Mouse (Mus musculus): ENCODE measurements at regions not wholly inside any gene's neighbourhood (a gene's known extent, or its start where the extent isn't known, plus 50 kb on each side); places are given as distances from the start of the nearest gene placed in this dataset.

DNA sequence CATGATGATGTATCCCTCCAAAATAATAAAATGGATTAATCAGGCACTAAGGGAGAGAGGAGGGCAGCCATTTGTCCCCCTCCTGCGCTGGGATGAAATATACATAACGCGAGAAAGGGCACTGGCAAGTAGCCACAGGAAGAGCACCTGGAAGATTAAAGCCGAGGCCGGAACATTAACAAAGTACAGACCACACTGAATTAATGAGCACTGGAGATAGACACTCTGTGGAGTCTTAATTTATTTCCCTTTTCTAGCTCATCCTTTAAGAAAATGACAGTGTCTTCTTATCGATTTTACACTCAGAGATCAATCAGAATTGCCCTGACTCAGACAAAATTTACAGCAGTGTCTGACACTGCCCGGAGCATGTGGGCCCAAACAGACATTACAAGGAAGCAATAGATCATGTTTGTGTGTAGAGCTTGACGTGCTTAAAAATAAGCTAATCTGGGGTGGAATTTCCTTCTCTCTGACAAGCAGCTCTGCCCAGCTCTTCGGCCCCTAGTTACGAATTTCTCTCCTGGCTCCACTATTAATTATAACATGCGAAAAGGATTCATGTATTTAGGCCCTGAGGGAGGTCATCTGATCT, 143.0 kb upstream of the Sp8 start:
- Histone ChIP-seq H3K4me2 (replicated peaks) (no peak overlapping the region), H3K9ac (no peak overlapping the region), H3K27ac (no peak overlapping the region), H3K4me1 (no peaks in the 10 kb centered on the region), H3K4me3 (no peak overlapping the region), H3K9me3 (no peaks in the 10 kb centered on the region), H3K36me3 (no peaks in the 10 kb centered on the region), H3K27me3 (no peaks in the 10 kb centered on the region)
- no peak for ATAC-seq (ENCODE audit: low FRiP score, low read depth)
- 30% methylated on average over 11 of the region's 11 CpGs for WGBS

DNA sequence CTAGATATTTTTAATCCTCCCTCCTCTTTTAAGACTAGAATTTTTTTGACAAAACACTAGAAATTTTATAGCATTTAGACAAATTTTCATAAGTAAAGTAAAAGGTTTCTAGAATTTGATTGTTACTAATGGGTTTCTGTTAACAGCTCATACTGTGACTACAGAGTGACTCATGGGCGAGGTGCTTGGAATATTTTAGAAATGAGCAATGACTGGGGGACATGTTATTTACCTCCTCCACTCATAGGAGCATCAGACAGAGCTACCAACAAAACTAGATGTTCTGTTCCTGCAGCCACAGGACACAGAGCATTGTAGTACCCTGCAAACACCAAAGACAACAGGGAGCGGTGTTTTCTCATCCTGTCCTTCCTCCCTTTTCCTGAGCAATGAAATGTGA, 144.3 kb upstream of the Sp8 start:
- no peak for ATAC-seq (ENCODE audit: low FRiP score, low read depth)
- no peaks in the 10 kb centered on the region for H3K9me3 ChIP-seq
- H3K36me3 ChIP-seq = no peaks in the 10 kb centered on the region
- no peak overlapping the region for H3K4me3 ChIP-seq
- H3K27me3 ChIP-seq = no peaks in the 10 kb centered on the region
- no peak overlapping the region for H3K27ac ChIP-seq
- no peaks in the 10 kb centered on the region for H3K4me1 ChIP-seq
- H3K4me2 ChIP-seq (replicated peaks) = no peak overlapping the region
- 78% methylated on average over 2 of the region's 2 CpGs for WGBS
- no peak overlapping the region for H3K9ac ChIP-seq

DNA sequence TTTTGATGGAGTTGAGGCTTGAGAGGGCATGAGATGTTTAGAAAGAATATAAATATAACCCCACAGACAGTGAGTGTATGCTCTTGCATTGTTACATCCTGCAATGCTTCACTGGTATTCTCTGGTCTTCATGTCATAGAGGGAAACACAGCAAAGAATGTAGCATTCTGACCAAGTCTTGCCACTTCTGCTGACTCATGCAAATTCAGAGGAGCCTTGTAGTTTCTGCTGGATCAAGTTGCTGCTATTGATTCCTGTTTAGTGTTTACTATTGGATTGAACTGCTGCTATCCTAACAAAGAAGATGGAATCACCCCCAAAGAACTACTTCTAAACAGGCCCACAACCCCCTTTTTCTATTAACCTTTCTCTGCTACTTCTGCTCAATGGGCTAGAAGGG, 148.0 kb upstream of the Sp8 start:
- no peak overlapping the region for H3K4me2 ChIP-seq (replicated peaks)
- no peaks in the 10 kb centered on the region for H3K27me3 ChIP-seq
- no peaks in the 10 kb centered on the region for H3K9me3 ChIP-seq

DNA sequence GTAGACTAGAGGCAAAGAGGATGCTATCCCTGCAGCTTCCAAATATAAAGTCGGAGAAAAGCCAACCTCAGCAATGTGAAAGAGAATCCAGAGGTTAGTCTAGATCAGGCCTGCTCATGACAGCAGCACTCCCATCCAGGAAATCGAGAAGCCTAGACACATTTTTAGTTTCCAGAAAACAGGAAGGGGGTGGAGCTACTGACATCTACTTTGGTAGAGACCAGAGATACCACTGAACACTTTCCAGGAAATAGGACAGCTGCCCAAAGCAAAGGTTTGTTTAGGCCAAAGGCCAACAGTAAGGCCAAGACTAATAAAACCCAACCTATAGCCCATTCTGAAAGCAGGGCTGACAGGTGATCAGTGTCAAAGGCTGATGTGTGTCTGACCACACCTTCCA, 151.4 kb upstream of the Sp8 start:
- Histone ChIP-seq H3K4me1 (no peaks in the 10 kb centered on the region), H3K9me3 (no peaks in the 10 kb centered on the region), H3K27ac (no peak overlapping the region), H3K27me3 (no peaks in the 10 kb centered on the region), H3K4me3 (no peak overlapping the region), H3K4me2 (replicated peaks) (no peak overlapping the region), H3K9ac (no peak overlapping the region), H3K36me3 (no peaks in the 10 kb centered on the region)
- ATAC-seq (ENCODE audit: low FRiP score, low read depth) = no peak
- WGBS = 80% methylated on average over 2 of the region's 2 CpGs

More for the DNA sequence above, 148.0 kb upstream of the Sp8 start:
- Histone ChIP-seq H3K4me1 (no peaks in the 10 kb centered on the region), H3K4me3 (no peak overlapping the region), H3K36me3 (no peaks in the 10 kb centered on the region), H3K9ac (no peak overlapping the region), H3K27ac (no peak overlapping the region)
- ATAC-seq (ENCODE audit: low FRiP score, low read depth) = no peak

DNA sequence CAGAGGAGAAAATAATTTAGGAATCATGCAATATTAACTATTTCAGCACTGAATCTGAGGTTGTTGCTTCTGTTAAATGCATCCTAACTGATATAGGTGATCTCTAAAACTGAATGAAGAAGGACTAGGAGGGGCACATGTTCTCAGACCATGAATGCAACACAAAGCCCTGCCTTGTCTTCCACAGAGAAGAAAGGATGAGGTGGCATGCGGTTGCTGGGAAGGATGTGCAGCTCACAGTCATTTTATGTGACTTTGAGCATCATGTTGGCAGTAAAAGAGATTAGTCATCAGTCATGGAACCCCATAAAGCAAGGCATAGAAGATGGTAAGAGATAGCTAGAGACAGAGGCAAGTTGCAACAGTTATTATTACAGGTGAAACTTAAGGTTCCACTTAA, 163.2 kb upstream of the Sp8 start:
- Histone ChIP-seq H3K27ac (no peak overlapping the region), H3K36me3 (no peaks in the 10 kb centered on the region), H3K4me2 (replicated peaks) (no peak overlapping the region), H3K9me3 (no peaks in the 10 kb centered on the region), H3K4me3 (no peak overlapping the region), H3K27me3 (no peaks in the 10 kb centered on the region), H3K4me1 (no peaks in the 10 kb centered on the region), H3K9ac (no peak overlapping the region)
- WGBS = 94% methylated on average over 1 of the region's 1 CpGs
- ATAC-seq (ENCODE audit: low FRiP score, low read depth) = no peak

DNA sequence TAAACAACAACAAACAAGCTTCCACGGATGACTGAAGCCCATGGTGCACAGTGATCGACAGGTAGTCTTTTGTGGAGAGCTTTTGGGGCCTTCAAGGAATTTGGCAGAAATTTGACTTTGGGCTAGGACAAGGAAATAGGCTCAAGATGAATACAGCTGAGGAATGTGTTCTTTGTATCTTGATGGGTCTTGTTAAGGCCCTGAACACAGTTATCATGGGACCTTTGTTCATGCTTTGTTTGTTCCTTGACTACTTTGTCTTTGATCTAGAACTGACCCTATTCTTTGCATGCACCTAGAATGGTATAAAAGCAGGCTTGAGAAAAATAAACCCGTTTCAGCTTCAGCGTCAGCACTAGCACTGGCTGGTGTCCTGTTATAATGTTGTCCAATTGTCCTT, 168.1 kb upstream of the Sp8 start:
- H3K9ac ChIP-seq = no peak overlapping the region
- no peaks in the 10 kb centered on the region for H3K27me3 ChIP-seq
- ATAC-seq (ENCODE audit: low FRiP score, low read depth) = no peak
- H3K36me3 ChIP-seq = no peaks in the 10 kb centered on the region
- H3K4me1 ChIP-seq = no peaks in the 10 kb centered on the region
- no peak overlapping the region for H3K4me2 ChIP-seq (replicated peaks)
- no peak overlapping the region for H3K27ac ChIP-seq
- 90% methylated on average over 4 of the region's 4 CpGs for WGBS
- no peak overlapping the region for H3K4me3 ChIP-seq
- no peaks in the 10 kb centered on the region for H3K9me3 ChIP-seq

DNA sequence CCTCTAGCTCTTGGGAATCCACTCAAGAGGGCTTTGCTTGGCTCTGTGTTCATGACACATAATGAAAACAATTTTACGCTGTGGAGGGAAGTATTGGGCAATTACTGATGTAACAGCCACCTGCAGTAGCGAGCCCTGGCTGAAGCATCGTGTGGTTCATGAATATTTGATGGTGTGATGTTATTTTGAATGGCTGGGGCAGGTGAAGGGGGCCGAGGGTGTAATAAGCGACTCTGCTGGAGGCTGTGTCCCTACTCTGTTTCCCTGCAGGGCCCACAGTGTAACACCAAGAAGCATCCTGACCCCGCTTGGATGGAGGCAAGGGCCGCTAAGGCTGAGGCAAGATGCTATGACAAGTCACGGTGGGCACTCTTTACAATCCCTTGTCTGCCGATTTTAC, 184.6 kb upstream of the Sp8 start:
- H3K9me3 ChIP-seq = no peaks in the 10 kb centered on the region
- H3K9ac ChIP-seq = no peak overlapping the region
- no peak overlapping the region for H3K4me3 ChIP-seq
- H3K36me3 ChIP-seq = no peaks in the 10 kb centered on the region
- H3K4me1 ChIP-seq = peaks cover 21% of the 10 kb centered on the region
- H3K4me2 ChIP-seq (replicated peaks) = 0 out of 2 replicates have a peak overlapping the region, but pooled peaks have one; percentile 48
- H3K27me3 ChIP-seq = no peaks in the 10 kb centered on the region; the same call in 1 of the 2 replicates
- WGBS = 19% methylated on average over 9 of the region's 9 CpGs
- no peak for ATAC-seq (ENCODE audit: low FRiP score, low read depth)
- H3K27ac ChIP-seq = no peak overlapping the region

DNA sequence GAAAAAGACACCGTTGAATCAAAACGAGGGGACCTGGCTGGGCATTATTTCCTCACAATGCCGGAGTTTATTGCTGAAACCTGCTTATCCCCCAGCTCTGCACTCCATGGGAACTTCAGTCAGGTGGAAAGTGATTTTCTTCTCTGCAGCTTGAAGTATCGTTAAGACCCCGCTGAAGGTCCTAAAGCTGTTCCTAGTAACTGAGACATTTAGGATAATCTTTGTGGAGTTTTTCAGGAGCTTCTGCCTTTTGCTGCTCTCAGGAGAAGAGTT, 185.0 kb upstream of the Sp8 start:
- WGBS = 1% methylated on average over 5 of the region's 5 CpGs
- no peaks in the 10 kb centered on the region for H3K36me3 ChIP-seq
- H3K4me1 ChIP-seq = peaks cover 21% of the 10 kb centered on the region
- H3K9me3 ChIP-seq = no peaks in the 10 kb centered on the region
- ATAC-seq (ENCODE audit: low FRiP score, low read depth) = no peak
- H3K27ac ChIP-seq = no peak overlapping the region
- peak overlapping the region; percentile 48 for H3K4me2 ChIP-seq (replicated peaks)
- no peaks in the 10 kb centered on the region; the same call in 1 of the 2 replicates for H3K27me3 ChIP-seq
- H3K9ac ChIP-seq = no peak overlapping the region
- H3K4me3 ChIP-seq = peak overlapping the region; percentile 11; the same call in 1 of the 2 replicates

DNA sequence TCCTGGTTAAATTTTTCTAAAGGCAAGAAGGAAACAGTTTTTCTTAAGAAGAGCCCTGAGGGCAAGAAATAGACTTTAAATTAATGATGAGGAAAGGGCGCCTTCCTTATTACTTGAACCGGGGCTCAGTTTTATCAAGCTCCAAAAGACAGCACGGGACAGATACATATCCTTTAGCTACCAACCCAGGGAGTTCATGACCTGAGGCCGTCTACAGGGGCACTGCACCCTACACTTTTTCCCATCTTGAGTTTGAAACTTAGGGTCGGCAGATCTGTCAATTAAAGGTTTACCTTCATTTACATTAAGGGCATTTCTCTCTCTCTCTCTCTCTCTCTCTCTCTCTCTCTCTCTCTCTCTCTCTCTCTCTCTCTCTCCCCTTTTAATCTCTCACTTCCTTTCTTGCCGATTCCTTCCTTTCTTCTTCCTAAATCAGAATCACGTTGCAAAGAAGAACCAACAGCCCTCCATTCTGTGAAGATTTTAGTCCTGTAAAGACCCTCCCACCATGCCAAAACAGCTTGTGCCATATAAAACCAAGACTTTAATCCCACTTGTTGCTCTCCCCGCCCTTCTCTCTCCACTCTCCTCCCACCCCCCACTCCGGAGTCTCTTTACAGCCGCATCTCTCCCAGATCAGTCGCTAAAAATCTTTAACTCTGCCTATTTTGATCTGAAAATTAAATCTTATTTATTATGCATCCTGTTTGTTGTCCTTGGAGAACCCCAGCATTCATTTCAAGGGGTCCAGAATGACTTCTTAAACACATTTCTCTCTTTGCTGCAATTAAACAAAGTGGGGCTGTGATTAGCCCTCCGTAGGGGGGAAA, 185.5 kb upstream of the Sp8 start:
- H3K9ac ChIP-seq = no peak overlapping the region
- no peaks in the 10 kb centered on the region for H3K9me3 ChIP-seq
- H3K27me3 ChIP-seq = no peaks in the 10 kb centered on the region; the same call in 1 of the 2 replicates
- WGBS = 4% methylated on average over 12 of the region's 12 CpGs
- peaks cover 21% of the 10 kb centered on the region for H3K4me1 ChIP-seq
- ATAC-seq (ENCODE audit: low FRiP score, low read depth) = no peak
- H3K4me3 ChIP-seq = peak overlapping the region; percentile 11; the same call in 1 of the 2 replicates
- H3K27ac ChIP-seq = no peak overlapping the region
- H3K4me2 ChIP-seq (replicated peaks) = peak overlapping the region; percentile 48
- no peaks in the 10 kb centered on the region for H3K36me3 ChIP-seq

DNA sequence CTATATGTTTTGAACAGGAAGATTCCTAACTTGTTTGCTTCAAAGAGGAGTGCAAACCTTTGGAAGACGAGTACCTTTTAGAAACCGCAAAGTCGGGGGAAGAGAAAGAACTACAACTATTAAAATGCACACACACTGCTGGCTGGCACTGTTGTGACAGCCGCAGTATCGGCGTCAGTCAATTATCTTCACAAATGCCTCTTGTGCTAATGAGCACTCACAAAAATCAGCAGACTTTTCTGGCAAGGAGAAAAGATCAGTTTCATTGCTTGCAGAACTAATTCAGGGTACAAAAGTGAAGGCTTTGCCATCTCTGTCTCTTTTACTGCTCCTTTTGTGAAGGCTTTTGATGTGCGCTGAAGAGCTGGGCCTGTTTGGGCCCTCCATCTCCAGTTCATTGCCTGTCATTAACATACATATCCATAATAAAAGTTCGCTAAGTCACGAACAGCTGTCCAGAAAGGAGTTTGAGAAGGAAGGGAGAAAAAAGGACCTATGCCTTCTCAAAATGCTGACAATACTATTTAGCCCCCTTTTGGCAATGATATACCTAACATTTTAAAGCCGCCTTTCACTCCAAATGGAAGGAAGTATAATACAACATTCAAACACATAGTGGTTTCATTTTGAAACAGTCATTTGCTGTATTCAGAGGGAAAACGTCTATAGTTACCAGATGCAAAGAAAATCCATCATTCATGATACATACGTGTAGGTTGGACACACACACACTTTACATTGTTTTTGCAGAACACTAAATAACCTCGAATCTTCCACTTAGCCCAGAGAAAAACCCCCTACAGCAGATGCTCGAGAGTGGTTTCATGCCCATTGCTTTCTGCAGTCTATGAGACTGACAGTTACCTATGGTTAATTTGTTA, 186.6 kb upstream of the Sp8 start:
- no peaks in the 10 kb centered on the region for H3K9me3 ChIP-seq
- 26% methylated on average over 14 of the region's 14 CpGs for WGBS
- no peak overlapping the region for H3K4me3 ChIP-seq
- ATAC-seq (ENCODE audit: low FRiP score, low read depth) = no peak
- no peaks in the 10 kb centered on the region; the same call in 1 of the 2 replicates for H3K27me3 ChIP-seq
- no peaks in the 10 kb centered on the region for H3K36me3 ChIP-seq
- H3K27ac ChIP-seq = no peak overlapping the region
- peaks cover 21% of the 10 kb centered on the region for H3K4me1 ChIP-seq
- no peak overlapping the region for H3K9ac ChIP-seq
- H3K4me2 ChIP-seq (replicated peaks) = no peak overlapping the region

DNA sequence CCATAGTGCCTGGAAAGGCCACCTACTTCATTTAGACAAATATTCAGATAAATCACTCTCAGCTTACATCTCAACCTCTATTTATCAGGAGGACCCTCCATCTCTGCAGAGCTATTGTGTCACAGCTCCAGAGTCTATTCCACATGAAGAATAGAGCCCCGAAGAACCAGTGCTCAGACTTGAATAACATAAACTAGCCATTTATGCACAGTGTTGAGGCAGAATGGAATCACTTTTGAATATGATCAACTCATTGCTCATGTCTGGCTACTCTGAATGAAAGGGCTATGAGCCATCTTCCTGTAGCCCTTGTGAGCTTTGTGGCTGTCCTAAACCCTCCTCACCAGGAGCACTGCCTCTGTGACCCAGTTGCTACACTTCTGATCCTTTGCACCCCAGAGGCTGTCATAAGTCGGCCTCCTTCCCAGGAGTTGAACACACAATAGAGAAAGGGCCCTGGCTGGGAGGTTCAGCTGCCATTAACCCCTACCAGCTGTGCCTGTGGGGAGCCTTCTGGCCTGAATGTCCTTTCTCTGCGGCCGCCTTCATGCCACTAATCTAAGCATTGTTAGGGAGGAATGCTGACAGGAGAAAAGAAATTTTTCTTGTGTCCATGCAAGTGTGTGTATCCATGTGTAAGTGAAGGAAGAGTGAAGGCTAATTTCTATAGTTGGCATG, 195.5 kb upstream of the Sp8 start:
- Histone ChIP-seq H3K4me3 (no peak overlapping the region), H3K36me3 (no peaks in the 10 kb centered on the region), H3K27me3 (no peaks in the 10 kb centered on the region), H3K4me1 (peaks cover 4% of the 10 kb centered on the region; the same call in 1 of the 2 replicates), H3K27ac (no peak overlapping the region), H3K4me2 (replicated peaks) (no peak overlapping the region), H3K9ac (no peak overlapping the region), H3K9me3 (no peaks in the 10 kb centered on the region)
- 39% methylated on average over 4 of the region's 4 CpGs for WGBS
- no peak for ATAC-seq (ENCODE audit: low FRiP score, low read depth)
